Mouse (Mus musculus) heart, adult 9 months (tissue): ENCODE data around the gene Vmn1r131.
"Not testable (repeated sequence)": the region's sequence is repeated elsewhere in the genome, so short reads cannot be mapped to it uniquely, and the experiment has no call there.

Experiments used
- DNase-seq, 2 experiments: peaks; one replicate each; pipeline ENCODE4 v3.0.0; 2022; ENCODE audit warnings: low spot score in 2 of 2

The Vmn1r131 gene

DNA sequence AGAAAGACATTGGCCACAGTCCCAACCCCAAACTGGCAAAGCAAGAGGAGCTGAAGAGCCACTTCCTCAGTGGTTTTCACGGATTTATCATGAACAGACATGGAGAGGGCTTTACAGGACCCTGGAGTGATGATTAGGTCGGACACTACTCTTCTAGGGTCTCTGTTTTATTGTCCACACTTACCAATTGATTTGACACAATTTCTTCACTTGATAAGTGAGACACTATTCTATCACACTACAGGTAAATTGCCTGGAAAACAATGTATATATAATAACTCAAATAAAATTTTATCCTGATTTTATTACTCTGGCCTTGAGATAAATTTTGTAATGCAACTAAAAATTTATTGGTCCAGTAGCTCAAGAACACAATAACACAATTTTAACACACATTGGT is at the start of gene Vmn1r131:
TSS of gene Vmn1r131 (minus strand) at position 101 of the 400 bp plus-strand sequence.
- DNase-seq, result not testable (repeated sequence)

- DNase-seq, result not testable (repeated sequence)
Measured at GRCm38 (mm10) chr7:21511480-21511879, 34.4 kb downstream of the Vmn1r131 start, which contains the start of gene Vmn1r130. TSS of gene Vmn1r130 (plus strand) at chr7:21511780.
